Mouse (Mus musculus) lung, embryonic 15.5 days (tissue): ENCODE results near the gene Avl9. TPM values are rescaled to one million over a fixed set of nuclear protein-coding genes. Genes with fewer than 3 reads are reported as not detected.
A peak's percentile ranks its signal among the peaks of the same experiment; 100 is the strongest.

Experiments used
- ATAC-seq: fragments of 200-750 bp; cut with Nextera tagmentation; 2 replicates; pipeline ENCODE4 v1.8.0; 2017; ENCODE audit warnings: moderate number of reproducible peaks, borderline replicate concordance; ENCODE audit not compliant: low FRiP score, low TSS enrichment; ENCODE audit errors: extremely low read depth
- H3K27ac ChIP-seq: fragments of 300-500 bp; sonication (generic); 2 replicates; pipeline ENCODE4 v1.5.1; 2015; ENCODE audit warnings: moderate library complexity, mild to moderate bottlenecking, inconsistent platforms
- H3K27me3 ChIP-seq: fragments of 300-500 bp; sonication (generic); 2 replicates; pipeline ENCODE4 v1.6.1; 2015; ENCODE audit warnings: inconsistent platforms
- H3K36me3 ChIP-seq: fragments of 300-500 bp; sonication (generic); 2 replicates; pipeline ENCODE4 v1.6.1; 2015; ENCODE audit warnings: inconsistent platforms
- H3K4me1 ChIP-seq: fragments of 300-500 bp; sonication (generic); 2 replicates; pipeline ENCODE4 v1.6.1; 2015; ENCODE audit warnings: inconsistent platforms
- H3K4me2 ChIP-seq: fragments of 300-500 bp; sonication (generic); 2 replicates; pipeline ENCODE4 v1.6.1; 2015; ENCODE audit warnings: inconsistent platforms, mild to moderate bottlenecking, moderate library complexity
- H3K4me3 ChIP-seq: fragments of 300-500 bp; sonication (generic); 2 replicates; pipeline ENCODE4 v1.5.1; 2015; ENCODE audit warnings: mild to moderate bottlenecking, inconsistent platforms
- H3K9ac ChIP-seq: fragments of 300-500 bp; sonication (generic); 2 replicates; pipeline ENCODE4 v1.6.1; 2015; ENCODE audit warnings: inconsistent platforms
- H3K9me3 ChIP-seq: fragments of 300-500 bp; sonication (generic); 2 replicates; pipeline ENCODE4 v1.6.1; 2016; ENCODE audit warnings: inconsistent platforms
- WGBS: fragments of 180-500 bp; shearing (Covaris S2); methylation state at CpG from one replicate; pipeline ENCODE4 v1.1.7; 2015; 5-methylcytosine and 5-hydroxymethylcytosine counted together
- polyA plus RNA-seq: library from polyadenylated mRNA; unstranded; fragments of >200 nt; fragmentation: Nextera tagmentation; extraction: Ambion mirVana; gene quantifications from 2 replicates; pipeline ENCODE4 v1.2.1, GENCODE M21; 2015

Gene Avl9
- polyA plus RNA-seq, 1 experiment from 2014 or later = 11.5 TPM

DNA sequence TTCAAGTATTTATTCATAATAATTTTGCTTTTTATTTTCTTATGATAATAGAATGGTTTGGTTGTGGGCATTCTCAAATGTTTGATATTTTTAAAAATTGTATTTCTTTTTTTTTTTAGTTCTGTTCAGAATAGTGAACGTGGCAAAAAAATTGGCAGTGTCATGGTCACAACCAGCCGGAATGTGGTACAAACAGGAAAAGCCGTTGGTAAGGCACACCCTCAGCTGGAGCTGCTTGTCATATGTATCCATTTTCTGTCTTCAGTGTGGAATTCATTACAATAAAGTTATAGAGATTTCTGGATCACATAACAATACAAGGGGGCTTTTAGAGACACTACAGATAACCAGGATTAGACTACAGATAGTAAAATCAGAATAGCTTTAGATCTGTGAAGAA is 39.0 kb downstream of the Avl9 start:
- Histone ChIP-seq H3K4me2 (no peak overlapping the region), H3K9ac (no peak overlapping the region), H3K9me3 (no peaks in the 10 kb centered on the region), H3K27ac (no peak overlapping the region), H3K36me3 (peaks cover 35% of the 10 kb centered on the region), H3K4me1 (no peaks in the 10 kb centered on the region), H3K4me3 (no peak overlapping the region), H3K27me3 (no peaks in the 10 kb centered on the region)
- no peak for ATAC-seq
- WGBS = 89% methylated on average over 3 of the region's 3 CpGs

DNA sequence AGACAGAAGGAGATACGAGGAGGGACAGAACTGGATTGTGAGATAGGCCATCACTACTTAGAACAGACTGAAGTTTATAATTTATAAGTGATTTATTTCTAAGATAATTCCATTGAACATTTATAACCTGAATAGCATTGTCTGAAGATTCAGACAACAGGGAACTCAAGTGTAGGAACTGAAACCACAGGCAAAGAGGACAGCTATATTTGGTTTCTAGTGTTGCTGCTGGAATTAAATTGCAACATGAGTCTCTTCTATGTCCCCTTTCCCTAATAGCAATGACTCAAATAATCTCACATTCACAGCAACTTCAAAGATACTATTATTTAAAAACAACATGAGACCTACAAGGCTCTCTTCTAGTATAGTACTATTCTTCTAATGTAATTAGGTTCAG is 41.4 kb downstream of the Avl9 start:
- Histone ChIP-seq H3K4me3 (no peak overlapping the region), H3K4me1 (no peaks in the 10 kb centered on the region), H3K4me2 (no peak overlapping the region), H3K9ac (no peak overlapping the region), H3K27ac (no peak overlapping the region), H3K27me3 (no peaks in the 10 kb centered on the region), H3K9me3 (no peaks in the 10 kb centered on the region), H3K36me3 (peaks cover 35% of the 10 kb centered on the region)
- ATAC-seq = no peak
- whole genome bisulfite sequencing = 92% methylated on average over 1 of the region's 1 CpGs

DNA sequence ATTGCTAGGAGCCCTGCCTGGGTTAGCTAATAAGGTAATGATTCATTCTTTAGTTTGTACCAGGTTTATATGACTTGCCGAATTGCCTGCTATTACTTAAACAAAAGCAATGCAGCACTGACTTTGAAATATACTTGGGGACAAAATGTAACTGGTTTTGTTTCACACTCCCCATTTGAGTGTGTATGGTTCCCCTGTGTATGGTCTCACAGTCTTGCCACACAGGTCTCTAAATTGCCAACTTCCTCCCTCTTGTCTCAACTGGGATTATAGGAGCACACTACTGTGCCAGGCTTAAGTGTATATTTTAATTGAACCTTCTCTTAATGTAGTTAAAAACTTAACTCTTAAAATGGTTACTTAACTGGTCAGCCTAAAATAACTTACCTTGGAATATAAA is 44.6 kb downstream of the Avl9 start:
- Histone ChIP-seq H3K9me3 (no peaks in the 10 kb centered on the region), H3K27me3 (no peaks in the 10 kb centered on the region), H3K4me1 (no peaks in the 10 kb centered on the region), H3K27ac (no peak overlapping the region), H3K4me2 (no peak overlapping the region), H3K4me3 (no peak overlapping the region), H3K36me3 (peaks cover 38% of the 10 kb centered on the region), H3K9ac (no peak overlapping the region)
- no peak for ATAC-seq
- WGBS = 89% methylated on average over 1 of the region's 1 CpGs

DNA sequence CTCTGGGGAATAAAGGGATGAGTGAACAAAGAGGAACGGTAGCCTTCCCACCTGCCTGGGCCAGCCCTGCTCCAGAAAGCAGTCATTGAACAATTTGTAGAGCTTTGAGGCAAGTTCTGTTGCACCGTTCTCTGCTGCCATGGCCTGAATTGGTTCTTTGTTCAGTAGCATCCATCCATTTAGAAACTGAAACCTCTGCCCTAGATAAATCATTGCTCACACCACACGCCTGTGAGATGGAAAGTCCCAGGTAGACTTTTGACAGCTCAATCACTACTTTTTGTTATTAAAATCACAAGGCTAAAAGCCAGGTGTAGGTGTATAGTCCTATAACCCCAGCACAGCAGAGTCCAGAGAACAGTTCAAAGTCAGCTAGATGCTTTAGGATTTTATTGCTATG is 50.6 kb downstream of the Avl9 start:
- no peak overlapping the region for H3K4me3 ChIP-seq
- H3K4me2 ChIP-seq = no peak overlapping the region
- 0 out of 2 replicates have a peak, but pooled peaks cover 7% of the 10 kb centered on the region for H3K36me3 ChIP-seq
- no peaks in the 10 kb centered on the region for H3K9me3 ChIP-seq
- no peaks in the 10 kb centered on the region for H3K27me3 ChIP-seq
- ATAC-seq = no peak
- no peak overlapping the region for H3K27ac ChIP-seq
- H3K4me1 ChIP-seq = no peaks in the 10 kb centered on the region
- no peak overlapping the region for H3K9ac ChIP-seq
- 83% methylated on average over 3 of the region's 3 CpGs for WGBS

DNA sequence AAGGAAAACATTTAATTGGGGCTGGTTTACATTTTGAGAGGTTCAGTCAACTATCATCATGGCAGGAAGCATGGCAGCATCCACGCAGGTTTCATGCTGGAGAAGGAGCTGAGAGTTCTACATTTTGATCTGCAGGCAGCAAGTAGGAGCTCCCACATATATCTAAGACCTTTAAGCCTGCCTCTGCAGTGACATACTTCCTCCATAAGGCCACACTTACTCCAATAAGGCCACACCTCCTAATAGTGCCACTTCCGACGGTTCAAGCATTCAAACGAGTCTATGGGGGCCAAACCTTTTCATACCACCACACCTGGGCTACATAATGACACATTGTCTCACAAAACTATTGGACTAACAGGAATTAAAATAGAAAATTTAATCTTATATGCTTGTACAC is 51.0 kb downstream of the Avl9 start:
- H3K9ac ChIP-seq = no peak overlapping the region
- H3K4me1 ChIP-seq = no peaks in the 10 kb centered on the region
- no peak overlapping the region for H3K4me2 ChIP-seq
- H3K27me3 ChIP-seq = no peaks in the 10 kb centered on the region
- no peaks in the 10 kb centered on the region for H3K9me3 ChIP-seq
- no peak overlapping the region for H3K27ac ChIP-seq
- H3K36me3 ChIP-seq = 0 out of 2 replicates have a peak, but pooled peaks cover 7% of the 10 kb centered on the region
- WGBS = 77% methylated on average over 4 of the region's 4 CpGs
- H3K4me3 ChIP-seq = no peak overlapping the region
- no peak for ATAC-seq

DNA sequence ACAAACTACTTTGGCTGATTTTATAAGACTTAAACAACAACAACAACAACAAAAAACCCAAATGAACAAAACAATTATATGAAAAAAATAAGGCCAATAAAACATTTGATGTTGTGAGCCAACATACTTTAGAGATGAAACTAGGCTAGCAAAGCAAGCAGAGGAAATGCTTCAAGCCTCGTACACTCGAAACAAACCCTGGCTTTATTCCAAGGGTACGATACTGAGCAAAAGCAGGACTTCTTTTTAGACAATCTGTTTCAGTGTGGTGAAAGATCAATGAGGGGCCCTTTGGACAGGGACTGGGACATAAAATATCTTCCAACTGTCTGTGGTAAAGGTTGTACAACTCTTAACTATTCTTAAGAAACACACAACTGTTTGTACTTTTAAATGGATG is 61.1 kb downstream of the Avl9 start:
- Histone ChIP-seq H3K9me3 (no peaks in the 10 kb centered on the region), H3K27me3 (no peaks in the 10 kb centered on the region), H3K4me2 (no peak overlapping the region), H3K4me3 (no peak overlapping the region), H3K4me1 (no peaks in the 10 kb centered on the region), H3K27ac (no peak overlapping the region), H3K9ac (no peak overlapping the region), H3K36me3 (peaks cover 29% of the 10 kb centered on the region)
- ATAC-seq = no peak
- 35% methylated on average over 3 of the region's 3 CpGs for WGBS

DNA sequence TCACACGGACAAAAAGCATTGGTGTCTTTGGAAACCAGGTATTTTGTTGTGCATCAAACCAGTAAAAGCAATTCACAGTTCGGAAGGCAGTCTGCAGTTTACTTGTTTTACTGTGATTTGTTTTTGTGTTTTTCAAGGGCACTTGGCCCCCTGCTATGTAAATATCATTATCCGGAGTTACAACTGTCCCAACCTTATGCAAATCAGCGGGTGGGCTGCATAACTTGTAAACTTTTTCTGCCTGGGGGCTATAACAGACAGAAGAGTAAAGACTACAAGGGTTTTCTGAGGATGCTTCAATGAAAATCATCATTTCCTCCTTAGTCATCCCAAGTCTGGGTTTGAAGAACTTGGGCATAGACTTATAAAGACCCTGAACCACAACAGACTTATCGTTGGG is 64.9 kb downstream of the Avl9 start:
- no peaks in the 10 kb centered on the region for H3K9me3 ChIP-seq
- no peak overlapping the region for H3K4me3 ChIP-seq
- WGBS = 95% methylated on average over 5 of the region's 5 CpGs
- peaks cover 48% of the 10 kb centered on the region for H3K36me3 ChIP-seq
- H3K27ac ChIP-seq = no peak overlapping the region
- ATAC-seq = no peak
- H3K27me3 ChIP-seq = no peaks in the 10 kb centered on the region
- H3K4me1 ChIP-seq = 0 out of 2 replicates have a peak, but pooled peaks cover 2% of the 10 kb centered on the region
- H3K9ac ChIP-seq = no peak overlapping the region
- no peak overlapping the region for H3K4me2 ChIP-seq

DNA sequence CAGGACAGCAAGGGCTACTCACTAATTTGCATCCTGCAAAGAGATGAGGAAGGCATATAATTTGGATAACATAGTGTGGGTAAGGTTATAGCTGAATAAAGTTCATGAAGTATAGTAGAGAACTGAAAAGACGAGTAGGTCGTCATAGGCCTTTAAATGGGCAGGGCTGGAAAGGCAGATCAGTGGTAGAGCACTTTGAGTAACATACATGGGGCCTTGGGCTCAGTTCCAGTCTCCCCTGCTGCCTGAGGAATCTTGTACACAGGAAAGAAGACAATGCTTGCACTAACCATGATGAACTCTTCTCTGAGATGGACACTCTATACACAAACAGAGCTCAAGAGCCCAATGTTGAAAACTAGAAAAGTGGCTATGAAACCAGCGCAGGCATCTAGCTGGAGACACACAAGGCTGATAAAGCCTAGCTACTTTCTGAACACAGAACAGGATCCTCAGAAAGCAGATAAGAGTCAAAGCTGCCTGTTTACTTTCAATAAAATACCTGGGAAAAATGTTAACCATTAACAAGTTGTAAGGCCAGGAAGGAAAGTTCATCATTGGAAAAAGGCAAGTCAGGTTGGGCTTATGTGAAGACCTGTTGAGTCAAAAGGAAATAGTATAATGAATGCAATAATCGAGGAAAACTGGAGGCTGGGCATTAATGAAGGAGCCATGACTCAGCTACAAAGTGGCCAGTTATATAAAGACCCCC is 69.0 kb downstream of the Avl9 start:
- Histone ChIP-seq H3K36me3 (peaks cover 51% of the 10 kb centered on the region), H3K4me1 (peaks cover 2% of the 10 kb centered on the region; the same call in 1 of the 2 replicates), H3K27me3 (no peaks in the 10 kb centered on the region), H3K9ac (no peak overlapping the region), H3K9me3 (no peaks in the 10 kb centered on the region), H3K4me2 (no peak overlapping the region), H3K4me3 (no peak overlapping the region), H3K27ac (no peak overlapping the region)
- WGBS = 72% methylated on average over 4 of the region's 4 CpGs
- no peak for ATAC-seq

DNA sequence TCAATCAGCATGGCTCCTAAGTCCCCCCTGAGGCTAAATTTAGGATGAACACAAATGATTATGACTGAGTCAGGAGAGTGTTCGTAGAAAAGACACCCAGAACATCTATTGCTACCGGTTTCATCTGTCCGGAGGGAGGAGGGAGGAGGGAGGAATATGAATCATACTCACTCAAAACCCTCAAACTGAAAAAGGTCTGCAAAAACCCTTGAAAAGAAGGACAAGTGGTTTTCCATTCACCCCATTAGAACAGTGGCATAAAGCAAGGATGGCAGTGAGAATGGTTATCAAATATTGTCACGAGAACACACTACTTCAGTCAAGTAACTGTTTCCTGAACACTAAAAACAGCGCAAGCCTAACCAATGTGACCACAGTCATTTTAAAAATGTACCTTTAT is 70.4 kb downstream of the Avl9 start:
- no peak overlapping the region for H3K4me3 ChIP-seq
- peaks cover 44% of the 10 kb centered on the region for H3K36me3 ChIP-seq
- no peak overlapping the region for H3K4me2 ChIP-seq
- no peaks in the 10 kb centered on the region for H3K9me3 ChIP-seq
- H3K4me1 ChIP-seq = peaks cover 2% of the 10 kb centered on the region; the same call in 1 of the 2 replicates
- no peaks in the 10 kb centered on the region for H3K27me3 ChIP-seq
- 73% methylated on average over 5 of the region's 5 CpGs for WGBS
- no peak overlapping the region for H3K27ac ChIP-seq
- no peak for ATAC-seq
- no peak overlapping the region for H3K9ac ChIP-seq

DNA sequence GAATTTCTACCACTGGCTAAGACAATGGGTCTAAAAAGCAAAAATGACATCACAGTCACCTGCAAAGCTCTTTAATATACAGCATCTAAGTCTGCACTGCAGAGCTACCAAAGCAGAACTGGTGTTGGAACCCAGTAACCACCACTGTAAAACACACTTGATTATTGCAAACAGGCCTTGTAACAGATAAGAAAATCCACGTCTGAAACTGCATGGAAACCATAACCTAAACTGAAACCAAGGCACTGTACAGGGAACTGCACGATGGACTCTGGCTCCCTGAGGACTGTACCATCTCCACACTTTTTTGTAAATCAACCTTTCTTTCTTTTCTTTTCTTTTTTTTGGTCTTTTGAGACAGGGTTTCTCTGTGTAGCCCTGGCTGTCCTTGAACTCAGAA is 73.0 kb downstream of the Avl9 start:
- no peak for ATAC-seq
- Histone ChIP-seq H3K9me3 (no peaks in the 10 kb centered on the region), H3K4me1 (peaks cover 2% of the 10 kb centered on the region; the same call in 1 of the 2 replicates), H3K9ac (no peak overlapping the region), H3K4me2 (no peak overlapping the region), H3K36me3 (peaks cover 33% of the 10 kb centered on the region), H3K27me3 (no peaks in the 10 kb centered on the region), H3K27ac (no peak overlapping the region), H3K4me3 (no peak overlapping the region)
- 79% methylated on average over 2 of the region's 2 CpGs for WGBS

DNA sequence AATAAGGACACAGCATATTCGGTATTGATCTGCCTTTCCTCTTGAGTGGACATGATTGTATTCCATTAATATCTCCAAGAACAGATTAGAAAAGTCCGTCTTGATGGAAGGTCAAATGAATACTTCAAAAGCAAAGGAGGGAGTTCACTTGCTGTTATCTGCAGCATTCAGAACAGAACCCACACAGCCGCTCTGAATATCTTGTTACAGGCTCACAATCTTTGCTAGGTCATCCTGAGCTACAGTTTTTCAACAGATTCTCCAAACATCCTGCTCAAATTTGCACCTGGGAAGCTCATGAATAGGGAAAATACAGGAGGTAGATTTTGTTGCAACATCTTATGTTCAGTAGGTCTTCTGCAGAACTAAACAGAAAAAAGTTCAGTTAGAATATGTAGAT is 74.6 kb downstream of the Avl9 start:
- Histone ChIP-seq H3K4me3 (no peak overlapping the region), H3K9me3 (no peaks in the 10 kb centered on the region), H3K36me3 (peaks cover 19% of the 10 kb centered on the region), H3K4me1 (peaks cover 8% of the 10 kb centered on the region), H3K9ac (no peak overlapping the region), H3K4me2 (no peak overlapping the region), H3K27me3 (no peaks in the 10 kb centered on the region), H3K27ac (no peak overlapping the region)
- 85% methylated on average over 3 of the region's 3 CpGs for WGBS
- no peak for ATAC-seq

DNA sequence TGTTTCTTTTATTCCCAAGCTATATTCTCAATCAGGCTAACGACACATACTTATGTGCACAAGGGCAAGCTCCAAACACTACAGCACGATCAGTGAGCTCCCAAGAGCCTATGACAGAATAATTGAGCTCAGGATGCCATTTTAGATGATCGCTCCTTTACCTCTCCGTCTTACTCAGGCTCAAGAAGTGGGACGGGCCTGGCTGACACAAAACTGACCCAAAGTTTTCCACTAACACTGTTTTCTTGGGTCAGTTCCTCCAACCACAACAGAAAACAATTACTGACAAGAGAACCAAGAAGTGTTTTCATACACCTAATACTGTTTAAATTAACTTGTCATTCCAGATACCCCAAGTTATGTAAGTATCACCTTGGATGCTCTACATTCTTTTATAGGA is 80.1 kb downstream of the Avl9 start:
- Histone ChIP-seq H3K9ac (no peak overlapping the region), H3K4me3 (peak overlapping the region; percentile 92; the same call in 1 of the 2 replicates), H3K4me1 (peaks cover 24% of the 10 kb centered on the region), H3K4me2 (peak overlapping the region; percentile 67), H3K27ac (no peak overlapping the region), H3K36me3 (no peaks in the 10 kb centered on the region), H3K27me3 (no peaks in the 10 kb centered on the region), H3K9me3 (no peaks in the 10 kb centered on the region)
- no peak for ATAC-seq
- WGBS = 80% methylated on average over 5 of the region's 5 CpGs

DNA sequence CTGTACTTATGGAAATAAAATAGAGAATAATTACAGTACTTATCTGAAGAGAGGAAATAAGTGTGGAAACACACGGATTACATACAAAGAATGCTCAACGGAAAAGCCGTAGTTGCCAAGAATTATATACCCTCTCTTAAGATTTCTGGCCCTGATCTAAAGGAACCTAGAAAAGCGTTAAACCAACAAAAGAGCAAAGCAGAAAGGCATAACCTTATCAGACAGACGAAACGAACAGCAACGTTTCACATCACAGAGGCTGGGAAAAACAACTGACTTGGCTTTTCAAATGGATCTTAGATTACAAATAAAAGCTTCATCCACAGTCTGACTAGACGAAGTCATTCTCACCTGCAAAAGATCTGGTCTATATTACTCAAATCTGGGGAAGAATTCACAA is 81.5 kb downstream of the Avl9 start:
- no peaks in the 10 kb centered on the region for H3K9me3 ChIP-seq
- peaks cover 24% of the 10 kb centered on the region for H3K4me1 ChIP-seq
- no peaks in the 10 kb centered on the region for H3K27me3 ChIP-seq
- H3K4me2 ChIP-seq = peak overlapping the region; percentile 67
- H3K9ac ChIP-seq = peak overlapping the region; percentile 96
- 2% methylated on average over 8 of the region's 8 CpGs for whole genome bisulfite sequencing
- ATAC-seq = no peak
- peak overlapping the region; percentile 92 for H3K4me3 ChIP-seq
- no peaks in the 10 kb centered on the region for H3K36me3 ChIP-seq
- peak overlapping the region; percentile 100 for H3K27ac ChIP-seq
